Mouse (Mus musculus) heart, embryonic 14.5 days (tissue): ENCODE measurements around the gene Ptprd. TPM values are rescaled to one million over a fixed set of nuclear protein-coding genes. Genes with fewer than 3 reads are reported as not detected.
A peak's percentile ranks its signal among the peaks of the same experiment; 100 is the strongest.

Source experiments
- ATAC-seq: fragments of 200-750 bp; cut with Nextera tagmentation; 2 replicates; pipeline ENCODE4 v1.8.0; 2017; ENCODE audit warnings: low read depth, moderate TSS enrichment; ENCODE audit not compliant: insufficient number of reproducible peaks, insufficient read depth, low FRiP score
- H3K27ac ChIP-seq, 2 experiments: fragments of 200-500 bp in 1 of 2; fragments of 300-500 bp in 1 of 2; sonication (generic) in 1 of 2; replicated peaks in 1 of 2; 2 replicates each; pipeline ENCODE4 v1.5.1; 2012 to 2014; ENCODE audit warnings: low read depth in 2 of 2, low read length in 2 of 2, control low read depth in 1 of 2, mild to moderate bottlenecking in 1 of 2, mixed read lengths in 1 of 2; ENCODE audit not compliant: control insufficient read depth in 1 of 2, insufficient read depth in 1 of 2
- H3K27me3 ChIP-seq: fragments of 300-500 bp; sonication (generic); 2 replicates; pipeline ENCODE4 v1.6.1; 2014; ENCODE audit warnings: mild to moderate bottlenecking, low read length, control low read depth; ENCODE audit not compliant: control insufficient read depth, insufficient read depth
- H3K36me3 ChIP-seq: fragments of 300-500 bp; sonication (generic); 2 replicates; pipeline ENCODE4 v1.6.1; 2014; ENCODE audit warnings: mild to moderate bottlenecking, control low read depth, low read length, mixed read lengths; ENCODE audit not compliant: control insufficient read depth, insufficient read depth
- H3K4me1 ChIP-seq, 2 experiments: fragments of 200-500 bp in 1 of 2; fragments of 300-500 bp in 1 of 2; sonication (generic) in 1 of 2; 2 replicates each; pipeline ENCODE4 v1.6.1; 2012 to 2014; ENCODE audit warnings: low read length in 2 of 2, control low read depth in 1 of 2, mixed read lengths in 1 of 2; ENCODE audit not compliant: control insufficient read depth in 2 of 2, insufficient read depth in 2 of 2
- H3K4me2 ChIP-seq: fragments of 300-500 bp; sonication (generic); 2 replicates; pipeline ENCODE4 v1.6.1; 2014; ENCODE audit warnings: mild to moderate bottlenecking, low read length
- H3K4me3 ChIP-seq, 2 experiments: fragments of 200-500 bp in 1 of 2; fragments of 300-500 bp in 1 of 2; sonication (generic) in 1 of 2; 2 replicates each; pipeline ENCODE4 v1.5.1; 2012 to 2014; ENCODE audit warnings: low read length in 2 of 2, mild to moderate bottlenecking in 2 of 2, control low read depth in 1 of 2, low read depth in 1 of 2, moderate library complexity in 1 of 2; ENCODE audit not compliant: control insufficient read depth in 1 of 2, insufficient read depth in 1 of 2
- H3K9ac ChIP-seq: fragments of 300-500 bp; sonication (generic); 2 replicates; pipeline ENCODE4 v1.6.1; 2014; ENCODE audit warnings: mild to moderate bottlenecking, low read length
- H3K9me3 ChIP-seq: fragments of 300-500 bp; sonication (generic); 2 replicates; pipeline ENCODE4 v1.6.1; 2016; ENCODE audit warnings: low read length, control low read depth; ENCODE audit not compliant: control insufficient read depth
- WGBS: fragments of 180-500 bp; shearing (Covaris S2); extraction: QIAGEN DNeasy Blood & Tissue Kit; methylation state at CpG from one replicate; pipeline ENCODE4 v1.1.7; 2014; 5-methylcytosine and 5-hydroxymethylcytosine counted together
- polyA plus RNA-seq: library from polyadenylated mRNA; unstranded; fragments of >200 nt; fragmentation: Nextera tagmentation; extraction: Ambion mirVana; gene quantifications from 2 replicates; pipeline ENCODE4 v1.2.1, GENCODE M21; 2014

Ptprd gene
- polyA plus RNA-seq, 1 experiment from 2014 or later, result 21.8 TPM

- 24% methylated on average over 4 of the region's 4 CpGs for WGBS
- no peaks in the 10 kb centered on the region for H3K36me3 ChIP-seq
- H3K9me3 ChIP-seq, result no peaks in the 10 kb centered on the region
- no peak overlapping the region for H3K4me3 ChIP-seq
- no peak overlapping the region for H3K9ac ChIP-seq
- H3K27me3 ChIP-seq, result no peaks in the 10 kb centered on the region
- H3K4me2 ChIP-seq, result no peak overlapping the region
- H3K4me1 ChIP-seq, result peaks cover 7 to 68% of the 10 kb centered on the region in 2 experiments; a peak in 3 of 4 replicates
- H3K27ac ChIP-seq, result 0 out of 4 replicates have a peak overlapping the region, but pooled peaks of 1 of the 2 experiments have one; percentile 27
- ATAC-seq, result no peak
Observed at GRCm38 (mm10) chr4:76365871-76366270, 1845.9 kb downstream of the Ptprd start.

GRCm38 (mm10) chr4:76361546-76361945 is 1850.2 kb downstream of the Ptprd start:
- WGBS, result 4% methylated on average over 1 of the region's 1 CpGs

GRCm38 (mm10) chr4:76354167-76354566 is 1857.6 kb downstream of the Ptprd start:
- H3K27me3 ChIP-seq, result no peaks in the 10 kb centered on the region
- H3K4me3 ChIP-seq, result no peak overlapping the region
- WGBS, result 80% methylated on average over 2 of the region's 2 CpGs
- H3K4me2 ChIP-seq, result no peak overlapping the region
- ATAC-seq, result no peak
- H3K27ac ChIP-seq, result no peak overlapping the region
- H3K4me1 ChIP-seq, result peaks cover 3% of the 10 kb centered on the region in 2 experiments; a peak in 3 of 4 replicates
- H3K9me3 ChIP-seq, result no peaks in the 10 kb centered on the region
- no peak overlapping the region for H3K9ac ChIP-seq
- H3K36me3 ChIP-seq, result no peaks in the 10 kb centered on the region

More at GRCm38 (mm10) chr4:76361546-76361945, 1850.2 kb downstream of the Ptprd start:
- peak overlapping the region in 1 of 2 experiments; percentile 37; a peak in 1 of 4 replicates for H3K27ac ChIP-seq
- no peaks in the 10 kb centered on the region for H3K9me3 ChIP-seq
- H3K9ac ChIP-seq, result no peak overlapping the region
- ATAC-seq, result no peak
- no peaks in the 10 kb centered on the region for H3K36me3 ChIP-seq
- H3K4me3 ChIP-seq, result no peak overlapping the region
- no peaks in the 10 kb centered on the region for H3K27me3 ChIP-seq
- no peak overlapping the region for H3K4me2 ChIP-seq
- H3K4me1 ChIP-seq, result peaks cover 7 to 37% of the 10 kb centered on the region in 2 experiments; a peak in 3 of 4 replicates

GRCm38 (mm10) chr4:76352468-76352867 is 1859.3 kb downstream of the Ptprd start:
- Histone ChIP-seq H3K9me3 (no peaks in the 10 kb centered on the region), H3K4me2 (no peak overlapping the region), H3K4me3 (no peak overlapping the region), H3K27me3 (no peaks in the 10 kb centered on the region), H3K9ac (no peak overlapping the region), H3K36me3 (no peaks in the 10 kb centered on the region), H3K4me1 (peaks cover 3% of the 10 kb centered on the region in 2 experiments; a peak in 3 of 4 replicates), H3K27ac (no peak overlapping the region)
- 78% methylated on average over 1 of the region's 1 CpGs for WGBS
- ATAC-seq, result no peak

GRCm38 (mm10) chr4:76351201-76351979 is 1860.4 kb downstream of the Ptprd start:
- no peak for ATAC-seq
- WGBS, result 71% methylated on average over 8 of the region's 8 CpGs

GRCm38 (mm10) chr4:76350241-76350962 is 1861.4 kb downstream of the Ptprd start:
- WGBS, result 73% methylated on average over 3 of the region's 3 CpGs
- ATAC-seq, result no peak
- no peaks in the 10 kb centered on the region for H3K36me3 ChIP-seq
- H3K4me3 ChIP-seq, result no peak overlapping the region
- no peak overlapping the region for H3K27ac ChIP-seq
- no peak overlapping the region for H3K4me2 ChIP-seq
- H3K4me1 ChIP-seq, result peaks cover 3% of the 10 kb centered on the region in 2 experiments; a peak in 3 of 4 replicates
- no peaks in the 10 kb centered on the region for H3K27me3 ChIP-seq
- H3K9me3 ChIP-seq, result no peaks in the 10 kb centered on the region
- no peak overlapping the region for H3K9ac ChIP-seq

More at GRCm38 (mm10) chr4:76351201-76351979, 1860.4 kb downstream of the Ptprd start:
- no peaks in the 10 kb centered on the region for H3K27me3 ChIP-seq
- peaks cover 3% of the 10 kb centered on the region in 2 experiments; a peak in 3 of 4 replicates for H3K4me1 ChIP-seq
- no peaks in the 10 kb centered on the region for H3K9me3 ChIP-seq
- no peak overlapping the region for H3K27ac ChIP-seq
- H3K9ac ChIP-seq, result no peak overlapping the region
- no peaks in the 10 kb centered on the region for H3K36me3 ChIP-seq
- H3K4me2 ChIP-seq, result no peak overlapping the region
- no peak overlapping the region for H3K4me3 ChIP-seq

GRCm38 (mm10) chr4:76344059-76344458 is 1867.7 kb downstream of the Ptprd start:
- no peak overlapping the region for H3K4me2 ChIP-seq
- H3K9ac ChIP-seq, result no peak overlapping the region
- 69% methylated on average over 3 of the region's 3 CpGs for WGBS
- H3K27me3 ChIP-seq, result no peaks in the 10 kb centered on the region
- H3K4me1 ChIP-seq, result no peaks in the 10 kb centered on the region
- no peak for ATAC-seq
- no peak overlapping the region for H3K4me3 ChIP-seq
- no peaks in the 10 kb centered on the region for H3K9me3 ChIP-seq
- H3K36me3 ChIP-seq, result no peaks in the 10 kb centered on the region
- H3K27ac ChIP-seq, result no peak overlapping the region
